Mouse (Mus musculus): ENCODE measurements around the gene Tmem14c. TPM values are rescaled to one million over a fixed set of nuclear protein-coding genes. Genes with fewer than 3 reads are reported as not detected.

Gene Tmem14c
- 10 to 100 TPM; 49.4 to 49.8 TPM for total RNA-seq (2023)

GRCm38 (mm10) chr13:41015829-41016634 is at the start of gene Tmem14c:
Gene Tmem14c, plus strand, starts transcription at chr13:41016292.

GRCm38 (mm10) chr13:41000926-41001639 is 15.0 kb upstream of the Tmem14c start, which contains the start of gene Pak1ip1:
Gene Pak1ip1, plus strand, starts transcription at chr13:41001023.

Other genes with a start within 250 kb of the Tmem14c start
- gene Gcnt2, start 156.5 kb upstream of the Tmem14c start, total RNA-seq (2023), result 1 to 10 TPM in 1 of 2 experiments, under 1 TPM in 1; 0.80 to 3.0 TPM
- gene Pak1ip1, start 15.3 kb upstream of the Tmem14c start, total RNA-seq (2023), result 10 to 100 TPM; 70.5 to 81.3 TPM
- not detected for gene Mak, start 63.4 kb downstream of the Tmem14c start, total RNA-seq (2023)
- under 1 TPM in 1 of 2 experiments, not detected in 1; 0.36 TPM for gene Gcm2, start 94.7 kb downstream of the Tmem14c start, total RNA-seq (2023)
- gene Sycp2l, start 98.0 kb downstream of the Tmem14c start, total RNA-seq (2023), result not detected
- gene Elovl2, start 204.1 kb downstream of the Tmem14c start, total RNA-seq (2023), result not detected
- 1 to 10 TPM; 7.6 to 8.5 TPM for gene Smim13, start 233.6 kb downstream of the Tmem14c start, total RNA-seq (2023)

All from T-cell, adult 66 days (primary cell).